Comparison of ENCODE assay signal across 10 mouse cellular contexts in the genomic region with DNA sequence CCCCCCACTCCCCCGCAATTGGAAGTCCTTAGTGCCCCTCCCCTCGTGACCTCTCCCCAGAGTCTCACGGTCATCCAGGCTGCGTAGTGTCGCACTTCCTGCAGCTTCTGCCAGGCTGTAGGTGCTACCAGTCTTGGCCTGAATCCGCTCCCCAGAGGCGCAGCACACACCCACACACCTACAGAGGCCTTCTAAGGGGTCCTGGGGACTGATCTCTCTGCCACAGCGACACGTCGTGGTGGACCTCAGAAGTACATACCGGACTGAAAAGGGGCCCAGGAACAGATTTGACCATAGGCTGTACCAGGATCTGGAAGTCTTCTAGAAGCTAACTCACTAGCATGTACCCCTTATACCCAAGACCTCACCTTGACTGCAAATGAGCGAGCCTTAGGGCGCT. TPM values are rescaled to one million over a fixed set of nuclear protein-coding genes. Genes with fewer than 3 reads are reported as not detected.
DNase-seq lines count a peak whose midpoint lies in the region; ATAC-seq and TF ChIP-seq lines count a peak whose summit lies in the region.
"Had no signal": no experiment of that assay in that cellular context is flagged by ENCODE, and none has a peak within 500 bp of the region (broad histone marks: within the 10 kb centered on the region; RNA-seq: fewer than 3 reads in every experiment).

No protein-coding gene starts in this region.

- DNase-seq in ES-CJ7 (ENCODE audit: low read depth, low spot score) = peak; percentile 88
- DNase-seq in c-Kit-positive CD71-negative TER-119-negative erythroid progenitor cells, embryonic 14.5 days (ENCODE audit: low read depth) = peak; percentile 28
- DNase-seq in limb, embryonic 11.5 days (ENCODE audit: low spot score) = peak; percentile 59
- no peak for DNase-seq in spleen, adult 18-20 months
- DNase-seq in frontal cortex, adult 2 months (ENCODE audit: extremely low spot score in 1 of 2, low spot score in 1 of 2) = no peak
- DNase-seq: heart, postnatal 14 days had no signal

- H3K27ac ChIP-seq in intestine, postnatal 0 days (ENCODE audit: low read depth, low read length) = no peak overlapping the region
- H3K27ac ChIP-seq in intestine, embryonic 16.5 days (ENCODE audit: low read length) = no peak overlapping the region
- H3K27ac ChIP-seq in limb, embryonic 11.5 days (replicated peaks; ENCODE audit: low read depth, low read length) = no peak overlapping the region
- H3K27ac ChIP-seq: embryonic facial prominence, embryonic 13.5 days; limb, embryonic 12.5 days had no signal

- no peak overlapping the region for H3K4me2 ChIP-seq in intestine, postnatal 0 days (replicated peaks; ENCODE audit: low read depth)
- H3K4me2 ChIP-seq in intestine, embryonic 16.5 days (ENCODE audit: low read depth, low read length) = no peak overlapping the region
- H3K4me2 ChIP-seq in limb, embryonic 11.5 days (ENCODE audit: low read depth, severe bottlenecking) = no peak overlapping the region
- H3K4me2 ChIP-seq: embryonic facial prominence, embryonic 13.5 days; limb, embryonic 12.5 days had no signal

- no peak for ATAC-seq in intestine, postnatal 0 days
- no peak for ATAC-seq in intestine, embryonic 16.5 days
- ATAC-seq in limb, embryonic 11.5 days (ENCODE audit: insufficient number of reproducible peaks, low FRiP score, low TSS enrichment, low read depth) = no peak

- H3K4me1 ChIP-seq in intestine, postnatal 0 days (replicated peaks; ENCODE audit: control insufficient read depth, insufficient read depth, low read length) = no peaks in the 10 kb centered on the region; the same call in 1 of the 2 replicates
- no peaks in the 10 kb centered on the region for H3K4me1 ChIP-seq in intestine, embryonic 16.5 days (ENCODE audit: control insufficient read depth, insufficient read depth, low read length)
- no peaks in the 10 kb centered on the region for H3K4me1 ChIP-seq in limb, embryonic 11.5 days (ENCODE audit: control insufficient read depth, insufficient read depth, low read length)
- H3K4me1 ChIP-seq: embryonic facial prominence, embryonic 13.5 days; limb, embryonic 12.5 days had no signal

- H3K4me3 ChIP-seq in intestine, postnatal 0 days (ENCODE audit: low read depth, low read length) = no peak overlapping the region
- H3K4me3 ChIP-seq in intestine, embryonic 16.5 days (ENCODE audit: low read length) = no peak overlapping the region
- no peak overlapping the region for H3K4me3 ChIP-seq in limb, embryonic 11.5 days (ENCODE audit: low read depth, low read length)
- H3K4me3 ChIP-seq: embryonic facial prominence, embryonic 13.5 days; limb, embryonic 12.5 days had no signal

- H3K36me3 ChIP-seq in intestine, postnatal 0 days (ENCODE audit: control insufficient read depth, insufficient read depth) = no peaks in the 10 kb centered on the region
- H3K36me3 ChIP-seq in intestine, embryonic 16.5 days (ENCODE audit: control insufficient read depth, insufficient read depth, low read length) = no peaks in the 10 kb centered on the region
- no peaks in the 10 kb centered on the region for H3K36me3 ChIP-seq in limb, embryonic 11.5 days (ENCODE audit: control insufficient read depth, insufficient read depth, low read length)
- H3K36me3 ChIP-seq: embryonic facial prominence, embryonic 13.5 days; limb, embryonic 12.5 days had no signal

- TF ChIP-seq CTCF in intestine, postnatal 0 days (IDR thresholded peaks at IDR 0.05; ENCODE audit: low read depth) = peak; percentile 54

- H3K9ac ChIP-seq in intestine, postnatal 0 days (ENCODE audit: low read depth, low read length) = no peak overlapping the region
- no peak overlapping the region for H3K9ac ChIP-seq in intestine, embryonic 16.5 days (ENCODE audit: low read depth, low read length)
- H3K9ac ChIP-seq in limb, embryonic 11.5 days (ENCODE audit: low read length) = no peak overlapping the region
- H3K9ac ChIP-seq: embryonic facial prominence, embryonic 13.5 days; limb, embryonic 12.5 days had no signal

- peaks cover 22% of the 10 kb centered on the region; the same call in 1 of the 2 replicates for H3K27me3 ChIP-seq in intestine, postnatal 0 days (replicated peaks; ENCODE audit: control insufficient read depth, insufficient read depth, low read length)
- peaks cover 22% of the 10 kb centered on the region for H3K27me3 ChIP-seq in intestine, embryonic 16.5 days (replicated peaks; ENCODE audit: control insufficient read depth, insufficient read depth, low read length)
- peaks cover 7% of the 10 kb centered on the region; the same call in 1 of the 2 replicates for H3K27me3 ChIP-seq in limb, embryonic 11.5 days (ENCODE audit: control insufficient read depth, insufficient read depth, low read length)

- no peaks in the 10 kb centered on the region for H3K9me3 ChIP-seq in intestine, postnatal 0 days (ENCODE audit: control insufficient read depth)
- no peaks in the 10 kb centered on the region for H3K9me3 ChIP-seq in intestine, embryonic 16.5 days (ENCODE audit: control insufficient read depth, low read length)
- no peaks in the 10 kb centered on the region for H3K9me3 ChIP-seq in limb, embryonic 11.5 days (ENCODE audit: control insufficient read depth, low read length)
- H3K9me3 ChIP-seq: embryonic facial prominence, embryonic 13.5 days; limb, embryonic 12.5 days had no signal

- 20% methylated on average over 13 of the region's 13 CpGs for WGBS in intestine, postnatal 0 days
- WGBS in intestine, embryonic 16.5 days = 22% methylated on average over 13 of the region's 13 CpGs
- 19% methylated on average over 13 of the region's 13 CpGs for WGBS in limb, embryonic 11.5 days

RNA-seq across cellular contexts. Expression of a gene that starts 53.8 kb away (rescaled TPM):
- not detected in 2 replicates for polyA plus RNA-seq in intestine, postnatal 0 days (2015; fragmentation: Nextera tagmentation; extraction: Ambion mirVana)
- 0.20 and 0.23 TPM in 2 replicates for polyA plus RNA-seq in intestine, embryonic 16.5 days (2015; fragmentation: Nextera tagmentation; extraction: Ambion mirVana)
- not detected in 2 replicates for polyA plus RNA-seq in limb, embryonic 11.5 days (2014; fragmentation: Nextera tagmentation; extraction: Ambion mirVana)
- polyA plus RNA-seq in frontal cortex, adult 2 months (2012; rRNA removed) = 4.6 and 5.5 TPM in 2 replicates
- polyA plus RNA-seq: limb, embryonic 12.5 days had no signal

Comparison
In these comparisons a context has a peak if more than half of its experiments do, and no peak if none do; other contexts are left out.
1. DNase-seq: peak in ES-CJ7 (single experiment), c-Kit-positive CD71-negative TER-119-negative erythroid progenitor cells, embryonic 14.5 days (single experiment) and limb, embryonic 11.5 days (single experiment); none in spleen, adult 18-20 months (0 of 2) and frontal cortex, adult 2 months (0 of 2).